Mouse (Mus musculus): ENCODE measurements around the gene Cwc22.

DNA sequence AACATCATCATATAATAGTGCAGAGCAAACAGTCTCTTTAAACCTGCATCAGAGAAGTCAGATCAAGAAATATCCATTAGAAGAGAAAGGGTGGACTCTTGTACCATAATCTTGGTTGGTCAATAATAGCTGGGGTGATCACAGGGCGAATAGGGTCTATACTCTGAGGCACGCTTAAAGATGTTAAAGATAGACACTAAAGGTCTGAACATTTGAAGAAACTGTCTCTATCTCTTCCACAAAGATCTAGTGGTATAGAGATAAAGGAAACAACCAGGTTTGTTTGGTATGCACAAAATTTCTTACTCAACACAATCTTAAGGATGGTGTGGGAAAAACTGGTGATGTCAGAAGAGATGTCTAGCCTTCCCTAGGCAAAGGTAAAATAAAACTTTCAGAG, 26.4 kb upstream of the Cwc22 start:
- TF ChIP-seq TAL1 (IDR thresholded peaks at IDR 0.05; ENCODE audit: low read length) = no peak
- TF ChIP-seq GATA1 (IDR thresholded peaks at IDR 0.05; ENCODE audit: low read length) = no peak

All from erythroblast, embryonic 14.5 days (primary cell).